Mouse (Mus musculus) kidney, adult 2 months (tissue): ENCODE data around the gene Upk3b.

Source experiments
- CTCF ChIP-seq: fragments of 200-500 bp; conservative IDR thresholded peaks from 2 replicates; pipeline ENCODE4 v1.5.1; 2011; ENCODE audit warnings: low read depth, mild to moderate bottlenecking, control low read depth, low read length, moderate library complexity, mixed read lengths; ENCODE audit not compliant: insufficient read depth, insufficient read length
- POLR2A ChIP-seq: fragments of 200-500 bp; IDR thresholded peaks from one replicate; pipeline ENCODE4 v1.6.1; 2011; ENCODE audit warnings: low read depth, low read length, control low read depth

DNA sequence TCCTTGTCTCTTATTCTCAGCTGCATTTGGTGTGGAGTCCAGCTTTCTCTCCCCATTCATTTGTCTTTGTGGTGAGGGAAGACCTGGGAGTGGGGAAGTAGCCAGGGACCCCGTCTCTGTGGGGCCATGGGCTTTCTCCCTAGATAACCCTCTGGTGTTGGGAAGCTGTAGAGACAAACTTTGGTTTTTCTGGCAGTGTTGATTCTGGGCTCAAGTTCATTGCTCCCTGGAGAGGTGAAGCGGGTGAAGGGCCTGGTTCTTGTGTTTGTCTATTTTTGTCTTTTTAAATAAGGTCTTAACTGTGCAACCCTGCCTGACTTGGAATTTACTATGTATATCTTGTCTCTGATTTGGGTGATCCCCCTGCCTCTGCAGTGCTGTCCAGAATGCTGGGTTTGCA, 19.6 kb upstream of the Upk3b start:
- no peak for TF ChIP-seq CTCF
- TF ChIP-seq POLR2A: no peak
